Mouse (Mus musculus) myocyte (in vitro differentiated cells): Measurements from ENCODE around the gene Fam13a. TPM values are rescaled to one million over a fixed set of nuclear protein-coding genes. Genes with fewer than 3 reads are reported as not detected.

Source experiments
- H3K27me3 ChIP-seq: one replicate; pipeline ENCODE4 v1.6.1; 2011; ENCODE audit not compliant: control insufficient read depth, insufficient read depth, insufficient read length
- H3K36me3 ChIP-seq: one replicate; pipeline ENCODE4 v1.6.1; 2011; ENCODE audit not compliant: control insufficient read depth, insufficient read depth
- H3K4me2 ChIP-seq: one replicate; pipeline ENCODE4 v1.6.1; 2011; ENCODE audit warnings: low read depth, control low read depth
- H3K4me3 ChIP-seq: one replicate; pipeline ENCODE4 v1.5.1; 2011; ENCODE audit warnings: mild to moderate bottlenecking, control low read depth, moderate library complexity
- H3K79me2 ChIP-seq: one replicate; pipeline ENCODE4 v1.6.1; 2011; ENCODE audit not compliant: control insufficient read depth, insufficient read depth
- H3ac ChIP-seq: one replicate; pipeline ENCODE4 v1.6.1; 2011; ENCODE audit not compliant: control insufficient read depth, insufficient read length
- CEBPB ChIP-seq: IDR thresholded peaks from 2 replicates; pipeline ENCODE4 v1.6.1; 2011; ENCODE audit warnings: mild to moderate bottlenecking, moderate library complexity; ENCODE audit not compliant: poor library complexity, insufficient read depth, severe bottlenecking
- E2F4 ChIP-seq: IDR thresholded peaks from one replicate; pipeline ENCODE4 v1.6.1; 2011; ENCODE audit warnings: mild to moderate bottlenecking, control low read depth, moderate library complexity; ENCODE audit not compliant: insufficient read depth
- MAX ChIP-seq: IDR thresholded peaks from one replicate; pipeline ENCODE4 v1.6.1; 2011; ENCODE audit warnings: low read depth, mild to moderate bottlenecking, control low read depth
- MYOD1 ChIP-seq, 3 experiments: IDR thresholded peaks; one replicate each; pipeline ENCODE4 v1.6.1; 2011; ENCODE audit warnings: control low read depth in 2 of 3, low read depth in 2 of 3, mild to moderate bottlenecking in 2 of 3, moderate library complexity in 1 of 3; ENCODE audit not compliant: insufficient read length in 2 of 3, control insufficient read depth in 1 of 3
- MYOG ChIP-seq, 3 experiments: IDR thresholded peaks; one replicate each; pipeline ENCODE4 v1.6.1; 2011; ENCODE audit warnings: control low read depth in 2 of 3, low read depth in 2 of 3, mild to moderate bottlenecking in 2 of 3; ENCODE audit not compliant: insufficient read length in 2 of 3, control insufficient read depth in 1 of 3, insufficient read depth in 1 of 3
- POLR2A ChIP-seq: IDR thresholded peaks from one replicate; pipeline ENCODE4 v1.6.1; 2011; ENCODE audit warnings: low read depth, mild to moderate bottlenecking, control low read depth, moderate library complexity; ENCODE audit not compliant: insufficient read length
- POLR2AphosphoS2 ChIP-seq: IDR thresholded peaks from one replicate; pipeline ENCODE4 v1.6.1; 2011; ENCODE audit warnings: low read depth, control low read depth; ENCODE audit not compliant: insufficient read length
- REST ChIP-seq: IDR thresholded peaks from one replicate; pipeline ENCODE4 v1.6.1; 2011; ENCODE audit warnings: mild to moderate bottlenecking, control low read depth, moderate library complexity; ENCODE audit not compliant: insufficient read depth, insufficient read length
- SRF ChIP-seq: IDR thresholded peaks from one replicate; pipeline ENCODE4 v1.6.1; 2011; ENCODE audit warnings: low read depth; ENCODE audit not compliant: control insufficient read depth, insufficient read length
- TCF12 ChIP-seq: IDR thresholded peaks from one replicate; pipeline ENCODE4 v1.6.1; 2011; ENCODE audit warnings: mild to moderate bottlenecking, control low read depth; ENCODE audit not compliant: poor library complexity, insufficient read depth, severe bottlenecking
- TCF3 ChIP-seq: IDR thresholded peaks from one replicate; pipeline ENCODE4 v1.6.1; 2011; ENCODE audit warnings: low read depth, control low read depth; ENCODE audit not compliant: insufficient read length
- USF1 ChIP-seq: IDR thresholded peaks from one replicate; pipeline ENCODE4 v1.6.1; 2011; ENCODE audit warnings: low read depth, mild to moderate bottlenecking, control low read depth, moderate library complexity
- polyA plus RNA-seq: library from polyadenylated mRNA; unstranded; fragments of >200 nt; fragmentation: generic; extraction: Trizol; gene quantifications from one replicate; pipeline ENCODE4 v1.2.1, GENCODE M21; 2012; ENCODE audit warnings: missing spikeins

Fam13a gene
- polyA plus RNA-seq, 1 experiment, result 0.43 TPM

DNA sequence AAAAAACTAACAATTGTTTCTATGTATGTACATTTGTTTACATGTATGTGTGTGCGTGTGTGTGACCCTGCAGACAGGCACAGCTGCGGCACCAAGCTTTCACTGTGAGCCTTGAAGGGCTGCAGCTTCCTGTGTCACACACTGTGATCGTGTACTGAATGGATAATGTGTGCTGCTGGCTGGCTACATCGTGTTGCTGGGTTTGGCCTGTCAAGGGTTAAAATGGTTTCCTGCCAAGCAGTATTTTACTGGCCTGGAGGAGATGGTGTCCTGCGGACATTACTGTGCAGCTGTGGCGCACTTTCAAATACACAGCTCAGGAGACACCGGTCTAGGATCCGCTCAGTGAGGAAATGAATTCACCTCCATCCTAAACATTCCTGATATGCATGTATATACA, 121.2 kb downstream of the Fam13a start:
- Histone ChIP-seq H3K4me2 (no peak overlapping the region), H3K79me2 (no peaks in the 10 kb centered on the region), H3K27me3 (no peaks in the 10 kb centered on the region), H3K36me3 (no peaks in the 10 kb centered on the region), H3K4me3 (no peak overlapping the region), H3ac (no peak overlapping the region)
- TF ChIP-seq CEBPB (no peak), SRF (no peak), MAX (no peak), REST (no peak), POLR2A (no peak), TCF12 (no peak), E2F4 (no peak), USF1 (no peak), TCF3 (no peak), MYOG (IDR thresholded peaks at IDR 0.05; ENCODE audit: control insufficient read depth in 1 of 3, insufficient read depth in 1 of 3, insufficient read length in 2 of 3, low read depth in 2 of 3) (no peak), POLR2AphosphoS2 (no peak), MYOD1 (IDR thresholded peaks at IDR 0.05; ENCODE audit: control insufficient read depth in 1 of 3, insufficient read length in 2 of 3, low read depth in 2 of 3) (no peak)

DNA sequence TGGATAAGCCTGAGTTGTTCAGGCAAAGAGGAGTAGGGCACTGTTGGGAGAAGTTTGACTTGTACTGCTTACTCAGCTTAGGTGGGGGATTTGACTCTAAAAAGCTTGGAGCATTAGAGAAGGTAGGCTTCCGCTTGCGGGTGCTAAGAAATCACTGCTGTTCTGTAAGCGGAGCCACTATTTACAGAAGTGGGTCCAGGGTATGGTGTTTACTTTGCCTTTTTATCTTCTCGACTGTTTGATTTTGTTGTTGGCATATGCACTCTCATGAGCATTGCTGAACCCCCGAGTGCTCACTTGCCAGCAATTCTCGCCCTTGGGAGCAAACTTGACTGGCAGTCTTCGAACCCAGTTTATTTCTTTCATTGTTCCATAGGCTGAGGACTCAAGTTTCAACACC, 123.8 kb downstream of the Fam13a start:
- Histone ChIP-seq H3K27me3 (no peaks in the 10 kb centered on the region), H3K79me2 (no peaks in the 10 kb centered on the region), H3K4me2 (no peak overlapping the region), H3ac (no peak overlapping the region), H3K36me3 (no peaks in the 10 kb centered on the region), H3K4me3 (no peak overlapping the region)
- TF ChIP-seq E2F4 (no peak), TCF3 (no peak), MAX (no peak), POLR2AphosphoS2 (no peak), REST (no peak), TCF12 (no peak), MYOD1 (IDR thresholded peaks at IDR 0.05; ENCODE audit: control insufficient read depth in 1 of 3, insufficient read length in 2 of 3, low read depth in 2 of 3) (no peak), POLR2A (no peak), CEBPB (no peak), MYOG (IDR thresholded peaks at IDR 0.05; ENCODE audit: control insufficient read depth in 1 of 3, insufficient read depth in 1 of 3, insufficient read length in 2 of 3, low read depth in 2 of 3) (no peak), USF1 (no peak), SRF (no peak)

DNA sequence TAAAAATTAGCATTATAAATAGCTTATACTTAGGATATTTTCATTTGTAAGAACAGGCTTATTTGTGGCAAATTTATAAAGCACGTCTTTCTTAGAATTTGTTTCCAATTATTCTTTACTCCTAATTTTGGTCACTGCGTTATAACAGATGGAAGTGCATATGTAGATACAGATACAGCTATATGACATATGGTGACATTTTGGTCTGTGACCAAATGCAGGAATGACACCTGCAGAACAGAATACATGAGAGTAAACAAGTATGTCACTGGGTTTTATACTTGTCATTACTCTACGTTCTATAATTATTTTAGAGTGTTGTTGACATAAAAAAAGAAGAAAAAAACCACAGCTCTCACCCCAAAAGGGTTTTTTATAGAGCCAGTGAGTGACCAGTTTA, 125.3 kb downstream of the Fam13a start:
- Histone ChIP-seq H3K4me3 (no peak overlapping the region), H3K79me2 (no peaks in the 10 kb centered on the region), H3K4me2 (no peak overlapping the region), H3ac (no peak overlapping the region), H3K36me3 (no peaks in the 10 kb centered on the region), H3K27me3 (no peaks in the 10 kb centered on the region)
- TF ChIP-seq MYOD1 (IDR thresholded peaks at IDR 0.05; ENCODE audit: control insufficient read depth in 1 of 3, insufficient read length in 2 of 3, low read depth in 2 of 3) (no peak), POLR2A (no peak), SRF (no peak)

DNA sequence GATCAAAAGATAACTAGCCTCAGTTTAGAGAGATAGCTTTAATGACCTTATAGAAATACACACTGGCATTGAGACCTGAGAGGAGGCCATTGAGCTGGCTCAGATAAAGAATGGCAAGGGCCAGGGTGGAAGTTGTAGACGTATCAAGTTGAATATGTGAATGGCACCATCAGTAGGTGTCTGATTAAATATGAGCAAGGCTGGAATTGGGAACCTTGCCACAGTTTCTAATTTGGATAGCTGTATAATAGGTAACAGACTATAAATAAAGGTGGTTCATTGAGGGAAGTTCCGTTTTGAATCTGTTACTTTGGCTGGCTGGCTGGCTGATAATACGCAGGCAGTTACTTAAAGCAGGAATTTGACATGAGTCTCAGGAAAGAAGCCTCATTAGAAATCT, 127.7 kb downstream of the Fam13a start:
- Histone ChIP-seq H3K36me3 (no peaks in the 10 kb centered on the region), H3K27me3 (no peaks in the 10 kb centered on the region)
- no peak for TF ChIP-seq SRF
- no peak for TF ChIP-seq CEBPB
- TF ChIP-seq MYOD1 (IDR thresholded peaks at IDR 0.05; ENCODE audit: control insufficient read depth in 1 of 3, insufficient read length in 2 of 3, low read depth in 2 of 3), result no peak
- TF ChIP-seq TCF12, result no peak
- no peak for TF ChIP-seq TCF3
- no peak for TF ChIP-seq MAX
- no peak for TF ChIP-seq USF1
- no peak for TF ChIP-seq MYOG (IDR thresholded peaks at IDR 0.05; ENCODE audit: control insufficient read depth in 1 of 3, insufficient read depth in 1 of 3, insufficient read length in 2 of 3, low read depth in 2 of 3)
- no peak for TF ChIP-seq E2F4
- TF ChIP-seq POLR2AphosphoS2, result no peak
- no peak for TF ChIP-seq POLR2A
- no peak for TF ChIP-seq REST

DNA sequence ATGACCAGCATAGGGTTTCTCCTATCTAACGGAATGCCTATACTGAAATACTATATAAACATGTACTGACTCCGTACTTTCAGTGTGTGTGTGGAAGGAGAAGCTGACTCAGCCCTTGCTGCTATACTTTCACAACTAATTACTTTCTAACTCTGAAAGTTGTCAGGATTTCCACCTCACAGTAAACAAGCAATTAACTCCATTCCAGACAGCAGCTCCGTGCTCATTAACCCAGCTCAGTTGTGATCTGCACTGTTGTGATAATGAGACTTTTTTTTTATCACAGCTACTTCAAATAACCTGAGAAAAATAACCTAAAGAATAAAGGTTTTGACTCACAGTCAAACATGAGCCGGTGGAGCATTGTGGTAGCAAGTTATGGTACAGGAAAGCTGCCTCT, 129.4 kb downstream of the Fam13a start:
- H3K36me3 ChIP-seq, result no peaks in the 10 kb centered on the region
- TF ChIP-seq MYOD1 (IDR thresholded peaks at IDR 0.05; ENCODE audit: control insufficient read depth in 1 of 3, insufficient read length in 2 of 3, low read depth in 2 of 3) (no peak), MYOG (IDR thresholded peaks at IDR 0.05; ENCODE audit: control insufficient read depth in 1 of 3, insufficient read depth in 1 of 3, insufficient read length in 2 of 3, low read depth in 2 of 3) (no peak), POLR2AphosphoS2 (no peak), REST (no peak), SRF (no peak), POLR2A (no peak), USF1 (no peak), MAX (no peak), E2F4 (no peak), TCF3 (no peak), TCF12 (no peak), CEBPB (no peak)

More for the DNA sequence above, 127.7 kb downstream of the Fam13a start:
- Histone ChIP-seq H3K79me2 (no peaks in the 10 kb centered on the region), H3K4me3 (no peak overlapping the region), H3K4me2 (no peak overlapping the region), H3ac (no peak overlapping the region)

More for the DNA sequence above, 129.4 kb downstream of the Fam13a start:
- Histone ChIP-seq H3K79me2 (no peaks in the 10 kb centered on the region), H3ac (no peak overlapping the region), H3K4me3 (no peak overlapping the region), H3K4me2 (no peak overlapping the region), H3K27me3 (no peaks in the 10 kb centered on the region)
